Mouse (Mus musculus) ES-E14 (cell line): ENCODE results near the gene Sbk1.

Source experiments
- MAFK ChIP-seq: IDR thresholded peaks from 2 replicates; pipeline ENCODE4 v1.6.1; 2014; ENCODE audit warnings: mild to moderate bottlenecking, low read depth, low read length, inconsistent platforms; ENCODE audit not compliant: insufficient read depth
- ZNF384 ChIP-seq: IDR thresholded peaks from 2 replicates; pipeline ENCODE4 v1.6.1; 2012; ENCODE audit warnings: low read depth, low read length, inconsistent platforms

- no peak for TF ChIP-seq MAFK
- no peak for TF ChIP-seq ZNF384
Observed at GRCm38 (mm10) chr7:126249986-126250385, 22.4 kb upstream of the Sbk1 start.
